In genomic region chr12:112405781-112406213, GRCm38 (mm10) we compare ENCODE assay signal across 24 mouse cellular contexts.
DNase-seq lines count a peak whose midpoint lies in the region; ATAC-seq and TF ChIP-seq lines count a peak whose summit lies in the region.
"Had no signal": no experiment of that assay in that cellular context is flagged by ENCODE, and none has a peak within 500 bp of the region (broad histone marks: within the 10 kb centered on the region; RNA-seq: fewer than 3 reads in every experiment).

No protein-coding gene starts in this region.

- no peak overlapping the region for H3K9ac ChIP-seq in kidney, embryonic 16.5 days (replicated peaks; ENCODE audit: low read length)
- H3K9ac ChIP-seq in limb, embryonic 12.5 days (replicated peaks) = no peak overlapping the region
- no peak overlapping the region for H3K9ac ChIP-seq in hindbrain, postnatal 0 days (replicated peaks; ENCODE audit: low read length)
- H3K9ac ChIP-seq: forebrain, postnatal 0 days; heart, embryonic 13.5 days; limb, embryonic 13.5 days; liver, embryonic 12.5 days had no signal

- peaks cover 17% of the 10 kb centered on the region for H3K4me1 ChIP-seq in kidney, embryonic 16.5 days (ENCODE audit: insufficient read depth, low read length)
- peaks cover 37% of the 10 kb centered on the region for H3K4me1 ChIP-seq in limb, embryonic 12.5 days (replicated peaks)
- H3K4me1 ChIP-seq in hindbrain, postnatal 0 days (ENCODE audit: insufficient read depth, low read length) = 0 out of 2 replicates have a peak, but pooled peaks cover 3% of the 10 kb centered on the region
- H3K4me1 ChIP-seq: heart, embryonic 13.5 days; liver, embryonic 12.5 days had no signal

- no peak overlapping the region for H3K4me3 ChIP-seq in kidney, embryonic 16.5 days (ENCODE audit: low read length)
- no peak overlapping the region for H3K4me3 ChIP-seq in limb, embryonic 12.5 days (replicated peaks)
- H3K4me3 ChIP-seq in hindbrain, postnatal 0 days (ENCODE audit: low read length) = no peak overlapping the region
- H3K4me3 ChIP-seq: heart, adult 2 months; heart, embryonic 13.5 days; limb, embryonic 13.5 days; liver, embryonic 12.5 days had no signal

- no peaks in the 10 kb centered on the region for H3K36me3 ChIP-seq in kidney, embryonic 16.5 days (ENCODE audit: insufficient read depth, low read length)
- no peaks in the 10 kb centered on the region for H3K36me3 ChIP-seq in limb, embryonic 12.5 days
- H3K36me3 ChIP-seq in hindbrain, postnatal 0 days (ENCODE audit: insufficient read depth, low read length) = no peaks in the 10 kb centered on the region
- H3K36me3 ChIP-seq: heart, embryonic 13.5 days; limb, embryonic 13.5 days; liver, embryonic 12.5 days had no signal

- no peak for DNase-seq in kidney, adult 8-10 months
- DNase-seq in hindlimb bud, embryonic 11.5 days (ENCODE audit: extremely low spot score, low read depth, low spot score) = peak; percentile 92
- peak; percentile 58 for DNase-seq in testis, postnatal 10 days (ENCODE audit: low spot score)
- no peak for DNase-seq in hindbrain, postnatal 0 days (ENCODE audit: low spot score)
- DNase-seq in yolk sac, embryonic 10.5 days (ENCODE audit: low spot score) = no peak
- DNase-seq: adrenal gland, adult 8-10 months; cerebellum, adult 18-20 months; cerebellum, postnatal 25 days; forebrain, postnatal 0 days; gastrocnemius, postnatal 36 days; heart, adult 2 months; heart, postnatal 14 days; kidney, adult 2 months; lung, adult 18-20 months; lung, postnatal 14 days; right cerebral cortex, postnatal 4 days; thymus, adult 18-20 months; thymus, postnatal 36 days had no signal

- WGBS in kidney, embryonic 16.5 days = 25% methylated on average over 12 of the region's 12 CpGs
- 18% methylated on average over 12 of the region's 12 CpGs for WGBS in limb, embryonic 12.5 days
- WGBS in hindbrain, postnatal 0 days = 68% methylated on average over 12 of the region's 12 CpGs

- H3K4me2 ChIP-seq in kidney, embryonic 16.5 days (replicated peaks; ENCODE audit: low read depth, low read length) = no peak overlapping the region
- H3K4me2 ChIP-seq in limb, embryonic 12.5 days = no peak overlapping the region
- no peak overlapping the region for H3K4me2 ChIP-seq in hindbrain, postnatal 0 days (ENCODE audit: low read depth, low read length)
- H3K4me2 ChIP-seq: heart, embryonic 13.5 days; limb, embryonic 13.5 days; liver, embryonic 12.5 days; midbrain, embryonic 11.5 days had no signal

- H3K9me3 ChIP-seq in kidney, embryonic 16.5 days (ENCODE audit: low read length) = no peaks in the 10 kb centered on the region
- H3K9me3 ChIP-seq in limb, embryonic 12.5 days = no peaks in the 10 kb centered on the region
- H3K9me3 ChIP-seq in hindbrain, postnatal 0 days (ENCODE audit: low read length) = no peaks in the 10 kb centered on the region
- H3K9me3 ChIP-seq: heart, embryonic 13.5 days; limb, embryonic 13.5 days; liver, embryonic 12.5 days had no signal

- peaks cover 24% of the 10 kb centered on the region for H3K27me3 ChIP-seq in kidney, embryonic 16.5 days (ENCODE audit: insufficient read depth, low read length)
- peaks cover 39% of the 10 kb centered on the region for H3K27me3 ChIP-seq in limb, embryonic 12.5 days
- H3K27me3 ChIP-seq in hindbrain, postnatal 0 days (ENCODE audit: insufficient read depth, low read length) = no peaks in the 10 kb centered on the region
- H3K27me3 ChIP-seq: liver, embryonic 12.5 days had no signal

- TF ChIP-seq CTCF in hindbrain, postnatal 0 days (IDR thresholded peaks at IDR 0.05; ENCODE audit: low read depth) = no peak

- ATAC-seq in kidney, embryonic 16.5 days (ENCODE audit: low FRiP score, low TSS enrichment) = peak; percentile 64; the same call in 1 of the 2 replicates
- ATAC-seq in limb, embryonic 12.5 days (ENCODE audit: insufficient number of reproducible peaks, insufficient read depth, low FRiP score, low TSS enrichment, low read depth) = no peak
- ATAC-seq in hindbrain, postnatal 0 days = no peak
- ATAC-seq: forebrain, postnatal 0 days; liver, embryonic 12.5 days had no signal

- no peak overlapping the region for H3K27ac ChIP-seq in kidney, embryonic 16.5 days (ENCODE audit: low read length)
- 0 out of 2 replicates have a peak overlapping the region, but pooled peaks have one; percentile 20 for H3K27ac ChIP-seq in limb, embryonic 12.5 days
- no peak overlapping the region for H3K27ac ChIP-seq in hindbrain, postnatal 0 days
- H3K27ac ChIP-seq: heart, adult 2 months; heart, embryonic 13.5 days; limb, embryonic 13.5 days; liver, embryonic 12.5 days had no signal

Comparison
In these comparisons a context has a peak if more than half of its experiments do, and no peak if none do; other contexts are left out.
1. DNase-seq: peak in hindlimb bud, embryonic 11.5 days (single experiment) and testis, postnatal 10 days (single experiment); none in kidney, adult 8-10 months (0 of 2), hindbrain, postnatal 0 days (single experiment) and yolk sac, embryonic 10.5 days (single experiment).